Mouse (Mus musculus) adrenal gland (tissue): Measurements from ENCODE around the gene Telo2.

Source experiments
- intact Hi-C: fragments of 180-260 bp; cut with DNase I; formaldehyde crosslinking; loops from one replicate; pipeline ENCODE4 v1.15.1; 2025

Gene Telo2

GRCm38 (mm10) chr17:25109578-25109977 is 6.2 kb downstream of the Telo2 start:
- intact Hi-C loops, result no loop called here

GRCm38 (mm10) chr17:25107786-25108185 is 8.0 kb downstream of the Telo2 start:
- intact Hi-C loops, result no loop called here

- intact Hi-C loops, result no loop called here
Observed at GRCm38 (mm10) chr17:25101338-25101737, 14.4 kb downstream of the Telo2 start.

- intact Hi-C loops, result no loop called here
Observed at GRCm38 (mm10) chr17:25100052-25100451, 15.7 kb downstream of the Telo2 start.

- intact Hi-C loops, result no loop called here
Observed at GRCm38 (mm10) chr17:25096221-25096620, 19.5 kb downstream of the Telo2 start.

GRCm38 (mm10) chr17:25090450-25090849 is 25.3 kb downstream of the Telo2 start:
- intact Hi-C loops, result no loop called here

GRCm38 (mm10) chr17:25089158-25089557 is 26.6 kb downstream of the Telo2 start:
- intact Hi-C loops, result no loop called here

GRCm38 (mm10) chr17:25086724-25087123 is 29.0 kb downstream of the Telo2 start:
- intact Hi-C loops, result no loop called here

- intact Hi-C loops, result no loop called here
Observed at GRCm38 (mm10) chr17:25084835-25085385, 30.9 kb downstream of the Telo2 start.

GRCm38 (mm10) chr17:25083444-25083931 is 32.3 kb downstream of the Telo2 start, which contains the start of gene Tmem204:
Gene Tmem204, minus strand, starts transcription at chr17:25083591.
- intact Hi-C loops, result no loop called here

- intact Hi-C loops, result no loop called here
Observed at GRCm38 (mm10) chr17:25082887-25083286, 32.9 kb downstream of the Telo2 start.

- intact Hi-C loops, result no loop called here
Observed at GRCm38 (mm10) chr17:25082081-25082847, 33.5 kb downstream of the Telo2 start.

GRCm38 (mm10) chr17:25080960-25081381 is 34.8 kb downstream of the Telo2 start:
- intact Hi-C loops, result no loop called here

GRCm38 (mm10) chr17:25080210-25080609 is 35.6 kb downstream of the Telo2 start:
- intact Hi-C loops, result no loop called here

GRCm38 (mm10) chr17:25077771-25078372 is 37.9 kb downstream of the Telo2 start:
- intact Hi-C loops, result no loop called here

GRCm38 (mm10) chr17:25076906-25077305 is 38.9 kb downstream of the Telo2 start:
- intact Hi-C loops, result no loop called here

- intact Hi-C loops, result no loop called here
Observed at GRCm38 (mm10) chr17:25068690-25069089, 47.1 kb downstream of the Telo2 start.

- intact Hi-C loops, result no loop called here
Observed at GRCm38 (mm10) chr17:25067442-25067851, 48.3 kb downstream of the Telo2 start.

- intact Hi-C loops, result no loop called here
Observed at GRCm38 (mm10) chr17:25066595-25066994, 49.2 kb downstream of the Telo2 start.

GRCm38 (mm10) chr17:25065189-25065588 is 50.6 kb downstream of the Telo2 start:
- intact Hi-C loops, result no loop called here

GRCm38 (mm10) chr17:25064351-25064750 is 51.4 kb downstream of the Telo2 start:
- intact Hi-C loops, result no loop called here

GRCm38 (mm10) chr17:25063872-25064271 is 51.9 kb downstream of the Telo2 start:
- intact Hi-C loops, result no loop called here
